Mouse (Mus musculus) liver, embryonic 12.5 days (tissue): ENCODE measurements around the gene Myo9a. TPM values are rescaled to one million over a fixed set of nuclear protein-coding genes. Genes with fewer than 3 reads are reported as not detected.

Source experiments
- ATAC-seq: fragments of 200-750 bp; cut with Nextera tagmentation; 2 replicates; pipeline ENCODE4 v1.8.0; 2017; ENCODE audit warnings: moderate number of reproducible peaks, mild to moderate bottlenecking, moderate library complexity
- H3K27ac ChIP-seq: fragments of 300-500 bp; sonication (generic); 2 replicates; pipeline ENCODE4 v1.5.1; 2016; ENCODE audit warnings: mild to moderate bottlenecking
- H3K27me3 ChIP-seq: fragments of 300-500 bp; sonication (generic); replicated peaks from 2 replicates; pipeline ENCODE4 v1.6.1; 2016; ENCODE audit warnings: mild to moderate bottlenecking, moderate library complexity
- H3K36me3 ChIP-seq: fragments of 300-500 bp; sonication (generic); 2 replicates; pipeline ENCODE4 v1.6.1; 2016; ENCODE audit warnings: mild to moderate bottlenecking, moderate library complexity
- H3K4me1 ChIP-seq: fragments of 300-500 bp; sonication (generic); 2 replicates; pipeline ENCODE4 v1.6.1; 2016
- H3K4me2 ChIP-seq: fragments of 300-500 bp; sonication (generic); 2 replicates; pipeline ENCODE4 v1.6.1; 2016; ENCODE audit warnings: mild to moderate bottlenecking, moderate library complexity
- H3K4me3 ChIP-seq: fragments of 300-500 bp; sonication (generic); 2 replicates; pipeline ENCODE4 v1.5.1; 2016; ENCODE audit warnings: mild to moderate bottlenecking, moderate library complexity
- H3K9ac ChIP-seq: fragments of 300-500 bp; sonication (generic); 2 replicates; pipeline ENCODE4 v1.6.1; 2016; ENCODE audit warnings: mild to moderate bottlenecking, moderate library complexity
- H3K9me3 ChIP-seq: fragments of 300-500 bp; sonication (generic); replicated peaks from 2 replicates; pipeline ENCODE4 v1.6.1; 2016; ENCODE audit warnings: mild to moderate bottlenecking, moderate library complexity
- WGBS: fragments of 180-500 bp; shearing (Covaris S2); methylation state at CpG from one replicate; pipeline ENCODE4 v1.1.7; 2016; ENCODE audit not compliant: insufficient replicate concordance; 5-methylcytosine and 5-hydroxymethylcytosine counted together
- polyA plus RNA-seq: library from polyadenylated mRNA; unstranded; fragments of >200 nt; fragmentation: Nextera tagmentation; extraction: Ambion mirVana; gene quantifications from 2 replicates; pipeline ENCODE4 v1.2.1, GENCODE M21; 2016

Gene Myo9a
- 4.9 and 5.0 TPM in 2 replicates for polyA plus RNA-seq

DNA sequence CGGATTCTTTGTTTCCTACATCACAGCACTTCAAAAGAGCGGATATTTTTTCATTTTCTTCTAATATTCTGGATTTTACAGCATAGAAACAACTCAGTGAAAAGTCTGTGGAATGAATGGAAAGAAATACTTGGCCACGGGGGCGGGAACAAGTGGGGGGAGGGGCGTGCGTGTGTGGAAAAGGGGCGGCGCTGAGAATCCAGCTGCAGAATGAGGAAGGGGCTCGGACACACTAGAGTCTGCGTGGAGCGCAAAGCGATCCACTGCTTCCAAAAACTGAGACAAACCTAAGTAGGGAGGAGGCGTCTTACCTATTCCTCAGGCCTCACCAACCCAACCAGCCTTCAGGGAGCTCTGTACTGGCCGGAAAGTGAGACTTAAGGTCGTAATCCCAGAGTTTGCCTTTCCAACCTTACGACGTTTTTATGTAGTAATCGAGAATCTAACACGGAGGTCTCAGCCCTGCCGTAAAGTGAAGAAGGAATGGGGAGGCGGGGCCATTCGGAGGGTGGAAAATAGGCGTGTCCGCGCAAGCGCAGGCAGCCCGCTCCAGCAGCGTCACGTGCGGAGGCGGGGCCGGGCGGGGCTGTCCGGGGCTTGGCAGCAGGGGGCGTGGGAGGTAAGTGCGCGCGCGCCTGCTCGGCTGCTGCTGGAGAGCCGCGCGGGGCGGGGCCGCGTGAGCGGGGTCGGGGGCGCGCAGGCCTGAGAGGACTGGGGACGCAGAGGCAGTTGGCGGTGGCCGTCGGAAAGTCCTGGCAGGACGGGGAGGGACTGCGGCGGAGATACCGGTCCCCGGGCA lies at the start of gene Myo9a, which contains the start of gene Senp8:
Gene Myo9a, plus strand, starts transcription at position 630 of the 799 bp plus-strand sequence.
Gene Senp8, minus strand, starts transcription at position 444 of the 799 bp plus-strand sequence.
- H3K27ac ChIP-seq: peak within 1 kb of the TSS; percentile 91
- H3K4me2 ChIP-seq: peak within 1 kb of the TSS; percentile 90
- H3K27me3 ChIP-seq: no peaks in the 10 kb centered on the region
- H3K9ac ChIP-seq: peak within 1 kb of the TSS; percentile 81
- 1% methylated on average over 49 of the region's 59 CpGs for WGBS
- H3K9me3 ChIP-seq: no peaks in the 10 kb centered on the region
- no peaks in the 10 kb centered on the region for H3K36me3 ChIP-seq
- ATAC-seq: peak; percentile 89
- peak within 1 kb of the TSS; percentile 86 for H3K4me3 ChIP-seq
- H3K4me1 ChIP-seq: peaks cover 24% of the 10 kb centered on the region

DNA sequence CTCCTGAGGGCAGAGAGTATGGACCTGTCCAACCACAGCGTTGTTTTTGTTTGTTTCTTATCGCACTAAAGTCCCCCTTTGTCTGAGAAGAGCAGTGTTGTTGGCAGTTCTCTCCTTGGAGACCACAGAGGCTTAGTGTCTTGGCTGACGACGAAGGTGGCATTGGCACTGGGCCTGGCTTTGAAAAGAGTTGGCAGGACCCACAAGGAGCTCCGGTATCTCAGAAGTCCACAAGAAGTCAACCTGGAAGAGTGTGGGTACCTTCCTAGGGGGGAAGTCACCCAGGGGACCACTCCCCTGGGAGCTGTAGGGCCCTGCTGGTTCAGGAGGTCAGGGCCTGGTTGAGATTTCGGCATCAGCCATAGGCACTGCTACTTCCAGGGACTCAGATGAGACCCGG lies 49.6 kb upstream of the Myo9a start:
- Histone ChIP-seq H3K4me3 (no peak overlapping the region), H3K36me3 (no peaks in the 10 kb centered on the region), H3K9me3 (no peaks in the 10 kb centered on the region), H3K4me2 (no peak overlapping the region), H3K4me1 (no peaks in the 10 kb centered on the region), H3K27ac (no peak overlapping the region), H3K9ac (no peak overlapping the region), H3K27me3 (0 out of 2 replicates have a peak, but pooled peaks cover 7% of the 10 kb centered on the region)
- no peak for ATAC-seq
- WGBS: 74% methylated on average over 7 of the region's 7 CpGs

DNA sequence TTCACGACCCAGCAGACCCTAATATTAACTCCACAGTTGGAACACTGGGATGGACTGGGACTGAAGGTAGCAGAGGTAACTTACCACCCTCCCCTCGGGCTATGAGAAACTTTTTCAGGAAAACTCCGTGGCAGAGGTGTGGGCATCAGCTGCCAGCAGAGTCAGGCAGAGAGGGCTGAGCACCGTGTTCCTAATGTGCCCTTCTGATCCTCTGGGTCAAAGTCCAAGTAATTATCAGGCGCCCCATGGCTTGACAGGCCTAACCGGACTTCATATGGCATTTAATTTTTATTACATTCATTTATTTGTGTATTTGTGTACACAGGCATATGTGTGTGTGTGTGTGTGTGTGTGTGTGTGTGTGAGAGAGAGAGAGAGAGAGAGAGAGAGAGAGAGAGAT lies 47.6 kb upstream of the Myo9a start:
- H3K36me3 ChIP-seq: no peaks in the 10 kb centered on the region
- H3K27ac ChIP-seq: no peak overlapping the region
- H3K4me3 ChIP-seq: no peak overlapping the region
- H3K9me3 ChIP-seq: no peaks in the 10 kb centered on the region
- H3K27me3 ChIP-seq: 0 out of 2 replicates have a peak, but pooled peaks cover 6% of the 10 kb centered on the region
- H3K9ac ChIP-seq: no peak overlapping the region
- no peak overlapping the region for H3K4me2 ChIP-seq
- no peak for ATAC-seq
- WGBS: 55% methylated on average over 6 of the region's 6 CpGs
- no peaks in the 10 kb centered on the region for H3K4me1 ChIP-seq

DNA sequence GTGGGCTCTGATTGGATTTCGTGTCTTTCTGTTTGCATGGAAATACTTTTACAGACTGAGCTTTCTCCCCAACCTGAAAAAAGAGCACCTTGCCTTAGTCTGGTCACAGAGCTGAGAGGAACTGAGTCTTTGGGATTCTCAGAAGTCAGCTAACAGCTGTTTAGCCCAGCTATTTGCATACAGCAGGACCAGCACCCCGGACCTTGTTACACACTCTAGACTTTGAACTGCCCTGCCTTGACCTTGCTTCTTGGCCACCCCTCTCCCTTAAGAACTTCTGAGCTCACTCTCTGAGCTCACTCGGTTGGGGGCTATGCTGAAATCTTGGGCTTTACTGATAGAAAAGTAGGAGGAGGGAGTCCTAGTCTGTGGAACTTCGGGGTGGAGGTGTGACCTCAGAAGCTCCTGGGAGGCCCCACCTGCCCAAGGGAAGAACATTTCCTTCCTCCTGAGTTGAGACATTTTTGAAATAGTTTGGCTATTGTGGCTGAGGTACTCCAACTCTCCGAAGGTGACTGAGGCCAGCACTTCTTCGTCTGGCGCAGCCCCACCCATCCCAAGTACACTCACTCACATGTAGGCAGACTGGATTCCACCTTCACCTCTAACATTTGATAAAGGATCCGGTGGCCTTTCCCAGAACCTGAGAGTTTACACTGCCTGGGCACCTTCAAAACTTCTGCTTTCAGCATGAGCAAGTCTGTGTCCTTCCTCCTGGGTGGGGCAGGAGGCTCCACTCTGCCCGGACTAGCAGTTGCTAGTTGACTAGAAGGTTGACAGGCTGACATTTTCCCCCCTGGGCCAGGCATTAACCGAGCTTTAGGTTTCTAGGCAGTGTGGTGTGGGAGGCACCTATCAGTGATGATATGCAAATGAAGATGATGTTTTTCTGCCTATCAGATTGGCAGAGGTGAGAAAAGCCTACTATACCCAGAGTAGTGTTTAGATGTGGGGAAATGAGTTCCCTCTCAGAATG lies 43.6 kb upstream of the Myo9a start:
- peaks cover 3% of the 10 kb centered on the region; the same call in 1 of the 2 replicates for H3K27me3 ChIP-seq
- no peaks in the 10 kb centered on the region for H3K36me3 ChIP-seq
- H3K27ac ChIP-seq: no peak overlapping the region
- no peak overlapping the region for H3K4me2 ChIP-seq
- no peaks in the 10 kb centered on the region for H3K4me1 ChIP-seq
- ATAC-seq: no peak
- no peak overlapping the region for H3K9ac ChIP-seq
- H3K4me3 ChIP-seq: no peak overlapping the region
- H3K9me3 ChIP-seq: no peaks in the 10 kb centered on the region
- 33% methylated on average over 10 of the region's 10 CpGs for WGBS

DNA sequence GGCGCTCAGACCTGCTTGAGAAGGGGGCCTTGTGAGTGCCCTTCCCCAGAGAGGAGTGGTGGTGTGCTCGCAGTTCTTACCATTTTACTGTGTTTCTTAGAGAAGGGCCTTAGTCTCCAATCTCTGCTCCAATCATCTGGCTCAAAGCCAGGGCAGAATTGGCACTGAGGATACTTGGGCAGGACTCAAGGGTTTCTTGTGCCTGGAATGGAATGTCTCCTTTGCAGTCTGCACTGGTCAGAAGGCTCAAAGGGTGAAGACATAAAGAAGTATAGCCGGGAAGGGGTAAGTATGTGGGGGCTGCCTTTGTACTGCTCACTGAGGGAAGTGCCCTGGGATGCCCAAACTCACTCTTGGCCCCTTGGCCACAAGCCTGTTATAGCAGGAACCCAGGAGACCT lies 41.5 kb upstream of the Myo9a start:
- Histone ChIP-seq H3K4me3 (no peak overlapping the region), H3K9me3 (no peaks in the 10 kb centered on the region), H3K9ac (no peak overlapping the region), H3K36me3 (no peaks in the 10 kb centered on the region), H3K27me3 (peaks cover 3% of the 10 kb centered on the region; the same call in 1 of the 2 replicates), H3K4me1 (no peaks in the 10 kb centered on the region), H3K4me2 (no peak overlapping the region), H3K27ac (no peak overlapping the region)
- 69% methylated on average over 3 of the region's 3 CpGs for WGBS
- no peak for ATAC-seq

DNA sequence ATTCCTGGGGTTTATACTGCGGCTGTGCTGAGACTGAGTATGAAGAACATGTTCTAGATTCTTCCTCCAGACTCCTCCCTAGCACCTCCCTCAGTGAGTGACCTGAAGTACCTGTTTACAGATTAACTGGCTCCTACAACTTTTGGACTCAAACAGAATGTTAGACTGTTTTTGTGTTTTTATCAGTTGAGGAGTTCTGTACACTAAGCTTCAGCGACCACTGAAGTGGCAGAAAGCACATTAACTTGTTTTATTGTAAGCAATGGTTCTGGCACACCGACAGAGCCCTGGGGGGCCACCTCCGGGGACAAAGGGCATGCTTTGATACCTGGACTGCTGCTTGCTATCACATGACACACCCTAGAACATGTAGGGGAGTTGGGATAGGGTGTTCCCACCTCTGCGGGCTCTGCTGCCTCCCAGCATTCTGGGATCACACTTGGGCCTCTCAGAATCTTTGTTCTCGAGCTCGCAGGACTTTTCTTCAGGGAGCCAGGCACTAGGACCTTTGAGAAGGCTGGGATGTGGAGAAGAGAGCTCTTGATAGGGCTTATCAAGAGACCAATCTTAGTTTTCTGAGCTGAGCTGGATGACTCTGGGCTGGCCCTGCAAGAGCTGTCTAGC lies 34.3 kb upstream of the Myo9a start:
- Histone ChIP-seq H3K4me1 (no peaks in the 10 kb centered on the region), H3K4me3 (no peak overlapping the region), H3K27ac (no peak overlapping the region), H3K9me3 (no peaks in the 10 kb centered on the region), H3K36me3 (no peaks in the 10 kb centered on the region), H3K9ac (no peak overlapping the region), H3K4me2 (no peak overlapping the region), H3K27me3 (peaks cover 17% of the 10 kb centered on the region; the same call in 1 of the 2 replicates)
- ATAC-seq: no peak
- 62% methylated on average over 7 of the region's 7 CpGs for WGBS

DNA sequence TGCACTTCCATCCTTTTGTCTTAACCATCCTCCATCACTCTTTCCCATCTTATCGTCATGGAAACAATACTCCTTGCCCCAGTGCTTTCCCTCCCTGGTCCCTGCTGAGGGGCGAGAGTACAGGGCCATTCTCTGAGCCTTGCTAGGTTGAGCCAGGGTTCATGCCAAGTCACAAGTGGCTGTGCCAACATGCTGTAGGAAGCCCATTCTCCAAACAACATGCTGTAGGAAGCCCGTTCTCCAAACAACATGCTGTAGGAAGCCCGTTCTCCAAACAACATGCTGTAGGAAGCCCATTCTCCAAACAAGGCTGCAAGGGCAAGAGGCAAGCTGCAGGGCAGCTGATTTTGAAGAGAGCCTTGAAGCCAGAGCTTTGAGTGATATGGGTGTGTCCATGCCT lies 32.5 kb upstream of the Myo9a start:
- Histone ChIP-seq H3K4me1 (0 out of 2 replicates have a peak, but pooled peaks cover under 1% of the 10 kb centered on the region), H3K4me3 (no peak overlapping the region), H3K27me3 (peaks cover 20% of the 10 kb centered on the region; the same call in 1 of the 2 replicates), H3K36me3 (no peaks in the 10 kb centered on the region), H3K9ac (no peak overlapping the region), H3K4me2 (no peak overlapping the region), H3K27ac (no peak overlapping the region), H3K9me3 (no peaks in the 10 kb centered on the region)
- ATAC-seq: no peak
- WGBS: 73% methylated on average over 4 of the region's 4 CpGs

DNA sequence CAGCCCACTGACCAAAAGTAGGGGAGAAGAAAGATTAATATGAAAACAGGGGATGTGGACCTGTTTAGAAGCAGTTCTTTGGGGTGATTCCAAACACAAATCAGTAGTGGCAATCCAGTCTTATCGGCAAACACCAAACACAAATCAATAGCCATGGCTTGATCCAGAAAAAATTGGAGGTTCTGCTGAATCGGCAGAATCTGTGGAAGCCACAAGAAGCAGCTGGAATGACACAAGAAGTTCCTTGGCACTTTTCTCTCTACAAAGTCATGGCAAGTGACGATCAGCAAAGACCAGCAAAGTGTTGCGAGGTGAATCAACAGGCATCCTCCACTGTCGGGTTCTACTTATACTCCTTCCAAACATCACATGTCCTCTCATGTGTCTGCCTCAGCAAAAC lies 29.6 kb upstream of the Myo9a start:
- no peak for ATAC-seq
- WGBS: 71% methylated on average over 5 of the region's 5 CpGs
- no peak overlapping the region for H3K4me3 ChIP-seq
- no peaks in the 10 kb centered on the region for H3K9me3 ChIP-seq
- H3K4me2 ChIP-seq: no peak overlapping the region
- no peak overlapping the region for H3K9ac ChIP-seq
- H3K36me3 ChIP-seq: no peaks in the 10 kb centered on the region
- 0 out of 2 replicates have a peak, but pooled peaks cover 3% of the 10 kb centered on the region for H3K4me1 ChIP-seq
- no peak overlapping the region for H3K27ac ChIP-seq
- H3K27me3 ChIP-seq: peaks cover 11% of the 10 kb centered on the region; the same call in 1 of the 2 replicates

DNA sequence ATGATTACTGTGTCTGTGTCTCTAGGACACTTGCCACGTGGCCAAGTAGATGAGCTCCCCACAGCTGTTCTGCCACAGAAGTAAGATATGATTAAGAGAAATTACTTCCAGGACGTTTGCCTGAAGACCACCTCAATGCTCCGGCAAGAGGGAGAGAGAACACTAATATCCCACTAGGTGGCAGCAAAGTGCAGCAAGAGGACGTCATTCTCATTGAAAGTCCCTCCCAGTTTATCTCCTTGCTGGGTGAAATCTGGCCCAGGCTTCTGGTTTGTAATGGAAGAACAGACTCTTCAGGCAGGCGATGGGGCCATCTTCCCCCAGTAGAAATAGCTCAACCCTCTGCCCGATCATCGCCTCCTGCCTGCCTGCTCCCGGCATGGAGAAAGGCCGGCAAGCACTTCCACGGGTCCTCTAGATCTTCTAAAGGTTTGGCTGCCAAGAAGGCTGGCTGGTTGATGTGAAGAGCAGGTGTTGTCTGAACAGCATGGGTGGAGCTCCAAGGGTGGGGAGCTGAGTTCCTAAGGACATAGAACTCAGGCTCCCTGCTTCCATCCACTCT lies 27.5 kb upstream of the Myo9a start:
- peaks cover 14% of the 10 kb centered on the region; the same call in 1 of the 2 replicates for H3K27me3 ChIP-seq
- 0 out of 2 replicates have a peak, but pooled peaks cover 3% of the 10 kb centered on the region for H3K4me1 ChIP-seq
- WGBS: 16% methylated on average over 10 of the region's 10 CpGs
- no peak overlapping the region for H3K4me2 ChIP-seq
- no peak overlapping the region for H3K27ac ChIP-seq
- no peak overlapping the region for H3K9ac ChIP-seq
- no peaks in the 10 kb centered on the region for H3K9me3 ChIP-seq
- H3K4me3 ChIP-seq: no peak overlapping the region
- peak; percentile 15; the same call in 1 of the 2 replicates for ATAC-seq
- no peaks in the 10 kb centered on the region for H3K36me3 ChIP-seq

DNA sequence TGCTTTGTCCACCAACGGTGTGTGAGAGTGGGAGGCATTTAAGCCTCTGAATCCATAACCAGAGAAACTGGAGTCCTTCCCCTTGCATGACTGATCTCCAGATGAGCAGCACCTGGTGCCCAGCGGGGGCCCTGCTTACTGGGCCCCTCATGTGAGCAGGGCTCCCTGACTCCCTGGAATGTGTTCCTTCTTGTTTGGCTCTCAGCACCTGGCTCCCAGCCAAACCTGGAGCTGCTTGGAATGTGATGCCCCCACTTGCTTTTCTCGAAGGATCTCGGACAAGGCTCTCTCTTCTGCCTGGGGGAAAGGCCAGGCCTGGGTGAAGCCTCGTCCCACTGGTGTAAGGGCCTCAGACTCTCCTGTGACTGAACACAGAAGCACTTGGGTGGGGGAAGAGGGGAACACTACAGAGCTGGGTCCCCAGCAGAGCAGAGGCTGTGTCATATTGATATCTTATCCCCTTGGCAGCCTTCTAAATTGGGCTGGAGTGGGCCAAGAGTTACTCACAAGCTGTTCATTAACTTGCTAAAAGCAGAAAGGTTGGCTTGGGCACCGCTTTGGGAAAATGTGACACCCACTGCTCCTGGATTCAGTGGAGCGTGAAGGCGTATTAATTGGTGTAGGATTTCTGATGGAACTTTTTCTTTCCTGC lies 26.8 kb upstream of the Myo9a start:
- 70% methylated on average over 8 of the region's 8 CpGs for WGBS
- Histone ChIP-seq H3K27me3 (peaks cover 12% of the 10 kb centered on the region; the same call in 1 of the 2 replicates), H3K9ac (no peak overlapping the region), H3K27ac (no peak overlapping the region), H3K4me1 (0 out of 2 replicates have a peak, but pooled peaks cover 3% of the 10 kb centered on the region), H3K4me3 (no peak overlapping the region), H3K4me2 (no peak overlapping the region), H3K9me3 (no peaks in the 10 kb centered on the region), H3K36me3 (no peaks in the 10 kb centered on the region)
- ATAC-seq: no peak

DNA sequence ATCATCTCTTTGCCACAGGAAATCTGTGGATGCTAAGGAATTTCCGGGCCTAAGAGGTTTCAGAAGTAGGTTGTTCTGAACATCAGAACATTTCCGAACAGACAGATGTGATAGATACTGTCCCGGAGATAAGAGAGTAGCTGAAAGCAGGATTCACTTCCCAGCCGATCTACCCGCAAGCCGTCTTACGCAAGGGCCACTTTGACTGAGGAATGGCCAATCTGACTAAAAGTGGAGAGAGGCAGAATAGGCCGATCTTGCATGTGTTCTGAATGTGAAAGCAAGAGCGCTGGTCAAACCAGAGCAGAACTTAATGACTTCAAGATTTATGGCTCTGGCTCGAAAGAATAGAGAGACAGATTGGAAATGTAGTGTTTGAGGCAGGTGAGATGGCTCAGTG lies 25.2 kb upstream of the Myo9a start:
- H3K36me3 ChIP-seq: no peaks in the 10 kb centered on the region
- no peak for ATAC-seq
- 56% methylated on average over 10 of the region's 10 CpGs for WGBS
- H3K27ac ChIP-seq: no peak overlapping the region
- no peak overlapping the region for H3K4me3 ChIP-seq
- no peak overlapping the region for H3K4me2 ChIP-seq
- 0 out of 2 replicates have a peak, but pooled peaks cover 3% of the 10 kb centered on the region for H3K4me1 ChIP-seq
- H3K9ac ChIP-seq: no peak overlapping the region
- H3K27me3 ChIP-seq: peaks cover 7% of the 10 kb centered on the region; the same call in 1 of the 2 replicates
- no peaks in the 10 kb centered on the region for H3K9me3 ChIP-seq
